Mouse (Mus musculus): ENCODE measurements around the gene Adipor2. TPM values are rescaled to one million over a fixed set of nuclear protein-coding genes. Genes with fewer than 3 reads are reported as not detected.

The Adipor2 gene
- polyA plus RNA-seq, 1 experiment from 2014 or later = 40.2 TPM

DNA sequence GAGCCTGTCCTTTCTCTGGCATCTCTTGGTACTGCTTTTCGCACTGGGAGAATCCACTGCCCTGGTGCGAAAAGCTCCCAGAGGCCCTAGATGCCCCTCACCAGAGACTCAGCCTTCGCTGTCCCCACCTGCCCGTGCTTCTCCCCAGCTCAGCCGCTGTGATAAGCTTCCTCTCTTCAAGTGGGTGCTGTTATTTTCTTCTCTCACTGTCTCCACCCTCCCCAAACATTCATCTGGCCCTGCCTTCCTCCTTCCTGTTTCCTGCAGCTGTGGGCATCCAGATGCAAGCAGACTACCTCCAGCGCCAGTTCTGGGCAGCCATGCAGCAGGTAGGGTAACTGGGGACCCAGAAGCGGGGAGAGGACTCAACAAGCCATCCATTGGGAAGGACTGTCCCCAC is 81.4 kb downstream of the Adipor2 start:
- Histone ChIP-seq H3K27me3 (peaks cover 20% of the 10 kb centered on the region), H3K4me3 (no peak overlapping the region), H3K36me3 (no peaks in the 10 kb centered on the region), H3K9me3 (no peaks in the 10 kb centered on the region), H3K9ac (no peak overlapping the region), H3K4me2 (no peak overlapping the region), H3K4me1 (no peaks in the 10 kb centered on the region), H3K27ac (no peak overlapping the region)
- ATAC-seq (ENCODE audit: insufficient number of reproducible peaks, low FRiP score, low TSS enrichment, low read depth) = no peak
- WGBS = 80% methylated on average over 7 of the region's 7 CpGs

DNA sequence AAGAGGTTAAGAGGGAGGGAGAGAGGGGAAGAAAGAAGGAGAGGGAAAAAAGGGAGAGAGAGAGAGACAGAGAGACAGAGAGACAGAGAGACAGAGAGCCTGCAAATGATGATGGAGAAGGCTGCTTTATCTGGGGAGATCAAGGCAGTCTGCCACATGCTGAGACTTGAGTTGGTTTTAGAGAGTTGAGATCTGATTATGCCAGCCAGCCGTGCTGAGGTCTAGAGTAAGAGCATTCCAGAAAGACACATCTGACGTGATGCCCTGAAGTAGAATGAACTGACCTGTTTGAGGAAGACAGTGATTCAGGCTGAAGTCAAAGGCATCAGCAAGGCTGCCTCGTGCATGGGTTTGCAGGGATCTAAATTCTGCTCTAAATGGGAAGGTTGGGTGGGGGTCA is 83.7 kb downstream of the Adipor2 start:
- Histone ChIP-seq H3K9me3 (no peaks in the 10 kb centered on the region), H3K27me3 (peaks cover 43% of the 10 kb centered on the region), H3K27ac (no peak overlapping the region), H3K4me3 (no peak overlapping the region), H3K9ac (no peak overlapping the region), H3K4me1 (peaks cover 13% of the 10 kb centered on the region), H3K36me3 (no peaks in the 10 kb centered on the region), H3K4me2 (no peak overlapping the region)
- no peak for ATAC-seq (ENCODE audit: insufficient number of reproducible peaks, low FRiP score, low TSS enrichment, low read depth)
- 30% methylated on average over 3 of the region's 3 CpGs for WGBS

DNA sequence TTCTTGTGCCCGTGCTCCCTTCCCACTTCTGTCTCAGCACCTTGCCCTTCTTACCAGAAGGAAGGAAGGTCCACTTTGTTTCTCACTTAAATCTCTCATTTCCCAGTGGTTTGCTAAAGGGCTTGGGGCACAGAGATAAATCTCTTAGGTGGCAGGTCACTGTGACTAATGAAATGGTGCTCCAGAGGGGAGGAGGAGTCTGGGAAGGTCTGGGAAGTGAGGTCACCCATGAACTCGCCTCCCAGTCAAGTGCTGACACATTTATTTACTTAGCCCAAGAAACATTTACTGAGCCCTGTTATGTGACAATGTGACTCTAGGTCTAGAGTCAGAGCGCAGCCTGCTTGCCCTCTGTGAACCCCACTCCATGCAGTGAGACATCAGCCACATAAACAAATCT is 84.3 kb downstream of the Adipor2 start:
- Histone ChIP-seq H3K4me1 (peaks cover 17% of the 10 kb centered on the region), H3K27ac (no peak overlapping the region), H3K9ac (no peak overlapping the region), H3K4me3 (no peak overlapping the region), H3K4me2 (no peak overlapping the region), H3K27me3 (peaks cover 50% of the 10 kb centered on the region), H3K9me3 (no peaks in the 10 kb centered on the region), H3K36me3 (no peaks in the 10 kb centered on the region)
- ATAC-seq (ENCODE audit: insufficient number of reproducible peaks, low FRiP score, low TSS enrichment, low read depth) = no peak
- whole genome bisulfite sequencing = 4% methylated on average over 3 of the region's 3 CpGs

DNA sequence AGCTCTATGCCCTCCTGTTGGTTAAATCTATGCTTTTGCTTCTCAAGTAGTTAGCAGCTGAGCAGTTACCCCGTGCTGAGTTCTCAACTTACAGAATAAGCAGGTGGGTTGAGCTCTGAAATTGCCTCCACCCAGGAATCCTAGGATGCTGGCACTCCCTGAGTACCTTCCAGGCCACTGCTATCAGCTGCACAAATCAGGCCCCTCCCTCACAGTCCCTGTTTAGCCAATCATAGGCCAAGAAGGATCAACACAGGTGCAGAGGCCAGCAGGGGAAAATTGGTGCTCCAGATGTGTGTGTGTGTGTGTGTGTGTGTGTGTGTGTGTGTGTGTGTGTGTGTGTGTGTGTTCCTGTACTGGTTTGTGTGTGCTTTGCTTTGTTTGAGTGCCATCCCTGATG is 85.4 kb downstream of the Adipor2 start:
- 0% methylated on average over 1 of the region's 1 CpGs for WGBS
- H3K36me3 ChIP-seq = no peaks in the 10 kb centered on the region
- H3K4me2 ChIP-seq = no peak overlapping the region
- H3K9ac ChIP-seq = no peak overlapping the region
- ATAC-seq (ENCODE audit: insufficient number of reproducible peaks, low FRiP score, low TSS enrichment, low read depth) = no peak
- H3K4me1 ChIP-seq = peaks cover 17% of the 10 kb centered on the region
- H3K4me3 ChIP-seq = no peak overlapping the region
- no peaks in the 10 kb centered on the region for H3K9me3 ChIP-seq
- H3K27ac ChIP-seq = no peak overlapping the region
- peaks cover 61% of the 10 kb centered on the region for H3K27me3 ChIP-seq

DNA sequence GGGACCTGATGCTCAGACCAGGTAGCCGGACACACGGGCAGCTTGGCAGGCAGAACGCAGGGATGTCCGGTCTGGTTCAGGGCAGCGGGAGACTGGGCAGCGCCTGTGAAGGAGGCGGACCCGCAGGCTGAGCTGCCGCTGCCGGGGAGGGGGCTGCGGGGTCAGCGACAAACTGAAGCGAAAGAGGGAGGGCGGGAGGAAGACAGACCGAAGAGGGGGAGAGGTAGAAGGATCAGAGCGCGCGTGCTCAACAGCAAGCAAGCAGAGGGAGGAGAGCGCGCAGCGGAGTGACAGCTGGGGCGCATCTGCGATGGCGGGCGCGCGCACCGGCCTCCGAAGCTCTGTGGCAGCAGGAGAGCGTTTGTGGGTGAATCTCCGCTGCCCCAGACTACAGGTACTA is 87.0 kb downstream of the Adipor2 start, which contains the start of gene Lrtm2:
Gene Lrtm2, minus strand, starts transcription at position 261 of the 400 bp plus-strand sequence.
- H3K9me3 ChIP-seq = no peaks in the 10 kb centered on the region
- H3K4me3 ChIP-seq = peak within 1 kb of the TSS; percentile 27
- under 1% methylated on average over 31 of the region's 31 CpGs for WGBS
- H3K9ac ChIP-seq = no peak within 1 kb of the TSS
- H3K4me2 ChIP-seq = peak within 1 kb of the TSS; percentile 41
- H3K27me3 ChIP-seq = peaks cover 76% of the 10 kb centered on the region
- ATAC-seq (ENCODE audit: insufficient number of reproducible peaks, low FRiP score, low TSS enrichment, low read depth) = no peak
- H3K36me3 ChIP-seq = no peaks in the 10 kb centered on the region
- H3K4me1 ChIP-seq = peaks cover 17% of the 10 kb centered on the region
- no peak within 1 kb of the TSS for H3K27ac ChIP-seq

DNA sequence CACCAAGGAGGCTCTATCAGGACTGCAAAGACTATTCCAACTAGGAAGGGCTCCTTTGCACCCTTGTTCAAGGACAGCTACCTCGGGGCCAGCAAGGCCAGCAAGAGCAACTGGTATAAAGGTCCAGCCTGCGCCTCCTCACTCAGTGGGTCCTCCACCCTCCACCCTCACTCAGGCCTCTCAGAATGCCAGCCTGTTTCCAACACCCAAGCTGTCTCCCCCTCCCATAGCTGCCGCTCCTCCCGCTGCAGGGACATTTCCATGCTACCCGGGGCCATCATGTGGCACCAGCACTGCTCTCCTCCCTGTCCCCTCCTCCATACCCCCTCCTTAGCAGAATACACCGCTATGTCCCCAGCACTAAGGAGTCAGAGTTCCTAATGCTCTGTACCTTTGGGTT is 87.6 kb downstream of the Adipor2 start:
- no peak overlapping the region for H3K4me2 ChIP-seq
- H3K4me1 ChIP-seq = peaks cover 18% of the 10 kb centered on the region
- H3K9ac ChIP-seq = no peak overlapping the region
- H3K4me3 ChIP-seq = no peak overlapping the region
- no peaks in the 10 kb centered on the region for H3K9me3 ChIP-seq
- no peaks in the 10 kb centered on the region for H3K36me3 ChIP-seq
- peaks cover 79% of the 10 kb centered on the region for H3K27me3 ChIP-seq
- no peak for ATAC-seq (ENCODE audit: insufficient number of reproducible peaks, low FRiP score, low TSS enrichment, low read depth)
- WGBS = 12% methylated on average over 6 of the region's 6 CpGs
- H3K27ac ChIP-seq = no peak overlapping the region

DNA sequence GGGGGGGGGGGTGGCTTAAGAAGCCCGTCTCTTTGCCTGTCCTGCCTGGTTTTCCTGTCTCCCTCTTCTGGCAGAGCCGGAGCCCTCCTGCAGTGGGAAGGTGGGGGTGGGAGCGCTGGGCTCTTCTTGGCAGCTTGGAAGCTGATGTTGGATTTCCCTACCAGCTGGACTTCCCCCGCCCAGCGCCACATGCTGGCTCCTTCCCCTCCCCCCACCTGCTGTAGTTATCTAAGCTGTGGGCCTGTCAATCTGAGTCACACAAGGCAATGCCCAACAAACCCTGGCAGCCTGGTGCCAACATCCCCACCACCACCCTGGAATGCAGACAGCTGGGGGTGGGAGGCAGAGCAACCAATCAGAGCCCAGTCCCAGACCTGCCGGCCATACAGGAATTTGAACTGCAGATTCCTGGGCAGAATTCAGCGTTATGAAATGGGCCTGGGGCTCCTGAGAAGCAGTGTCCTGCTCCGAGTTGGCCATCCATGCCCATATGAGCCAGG is 88.2 kb downstream of the Adipor2 start:
- no peak for ATAC-seq (ENCODE audit: insufficient number of reproducible peaks, low FRiP score, low TSS enrichment, low read depth)
- no peaks in the 10 kb centered on the region for H3K9me3 ChIP-seq
- no peak overlapping the region for H3K4me2 ChIP-seq
- H3K4me1 ChIP-seq = peaks cover 19% of the 10 kb centered on the region
- no peak overlapping the region for H3K9ac ChIP-seq
- no peak overlapping the region for H3K27ac ChIP-seq
- peaks cover 82% of the 10 kb centered on the region for H3K27me3 ChIP-seq
- no peak overlapping the region for H3K4me3 ChIP-seq
- 3% methylated on average over 8 of the region's 8 CpGs for WGBS
- no peaks in the 10 kb centered on the region for H3K36me3 ChIP-seq

DNA sequence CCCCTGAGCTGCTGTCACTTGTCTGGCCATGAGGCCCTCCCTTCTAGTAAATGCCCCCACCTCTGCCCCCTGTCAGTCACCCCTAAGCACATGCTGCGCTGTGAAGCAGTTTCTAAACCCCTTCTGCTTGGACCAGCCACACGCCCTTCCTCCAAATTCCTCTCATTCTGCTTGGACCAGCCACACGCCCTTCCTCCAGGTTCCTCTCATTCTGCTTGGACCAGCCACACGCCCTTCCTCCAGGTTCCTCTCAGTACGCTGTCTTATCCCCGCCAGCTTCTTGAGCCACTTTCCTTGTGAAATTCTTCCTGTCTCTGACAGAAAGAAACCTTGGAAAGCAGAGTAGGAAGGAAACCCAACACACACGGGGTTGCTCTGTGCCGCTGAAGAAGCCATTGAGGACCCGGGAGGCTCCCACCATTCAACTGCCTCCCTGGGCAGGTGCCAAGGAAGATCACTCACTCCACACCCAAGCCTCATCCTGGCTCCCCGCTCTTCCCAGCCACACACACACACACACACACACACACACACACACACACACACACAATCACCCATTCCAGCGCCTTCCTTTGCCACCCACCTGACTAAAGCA is 88.9 kb downstream of the Adipor2 start:
- peaks cover 86% of the 10 kb centered on the region for H3K27me3 ChIP-seq
- no peak overlapping the region for H3K9ac ChIP-seq
- no peaks in the 10 kb centered on the region for H3K36me3 ChIP-seq
- H3K27ac ChIP-seq = no peak overlapping the region
- no peaks in the 10 kb centered on the region for H3K9me3 ChIP-seq
- ATAC-seq (ENCODE audit: insufficient number of reproducible peaks, low FRiP score, low TSS enrichment, low read depth) = no peak
- H3K4me3 ChIP-seq = no peak overlapping the region
- no peak overlapping the region for H3K4me2 ChIP-seq
- WGBS = 14% methylated on average over 11 of the region's 11 CpGs
- peaks cover 19% of the 10 kb centered on the region for H3K4me1 ChIP-seq

DNA sequence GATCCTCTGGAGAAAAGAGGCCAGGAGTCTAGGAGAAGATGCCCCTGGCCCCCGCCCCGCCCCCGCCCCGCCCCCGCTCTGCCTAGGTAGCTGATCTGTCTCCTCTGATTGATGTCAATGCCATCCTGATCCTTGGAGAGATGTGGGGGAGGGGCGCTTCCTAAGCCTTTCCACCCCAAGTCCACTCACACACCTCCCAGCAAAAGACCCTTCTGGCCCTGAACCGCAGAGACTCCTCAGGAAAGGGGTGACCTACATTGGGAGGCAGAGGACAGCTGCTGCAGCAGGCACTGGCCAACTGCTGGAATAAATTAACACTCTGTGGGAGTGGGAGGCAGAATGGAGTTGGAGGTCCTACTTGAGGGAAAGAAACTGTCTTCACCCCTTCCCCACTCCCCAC is 91.0 kb downstream of the Adipor2 start:
- H3K27ac ChIP-seq = no peak overlapping the region
- no peak overlapping the region for H3K4me2 ChIP-seq
- H3K36me3 ChIP-seq = no peaks in the 10 kb centered on the region
- peaks cover 19% of the 10 kb centered on the region for H3K4me1 ChIP-seq
- WGBS = 31% methylated on average over 6 of the region's 7 CpGs
- H3K27me3 ChIP-seq = peaks cover 70% of the 10 kb centered on the region
- H3K9ac ChIP-seq = no peak overlapping the region
- no peak for ATAC-seq (ENCODE audit: insufficient number of reproducible peaks, low FRiP score, low TSS enrichment, low read depth)
- no peaks in the 10 kb centered on the region for H3K9me3 ChIP-seq
- no peak overlapping the region for H3K4me3 ChIP-seq

DNA sequence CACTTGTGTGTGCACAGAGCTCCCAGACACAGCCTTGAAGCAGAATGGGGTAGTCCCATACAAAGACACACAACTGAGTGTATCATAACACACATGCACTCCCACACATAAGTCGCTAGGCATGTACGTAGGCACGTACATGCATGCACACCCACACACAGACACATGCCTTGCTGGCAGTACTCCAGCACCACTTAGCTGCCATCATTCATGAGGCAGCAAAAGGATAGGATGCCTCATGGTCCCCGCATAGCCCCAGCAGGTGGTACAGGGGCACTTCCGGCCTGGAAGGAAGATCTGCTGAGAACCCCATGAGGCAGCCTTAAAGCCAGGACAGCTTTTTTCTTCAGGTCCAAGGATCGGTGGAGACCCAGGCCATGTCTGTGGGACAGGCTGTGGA is 91.5 kb downstream of the Adipor2 start:
- Histone ChIP-seq H3K4me1 (peaks cover 19% of the 10 kb centered on the region), H3K9ac (no peak overlapping the region), H3K36me3 (no peaks in the 10 kb centered on the region), H3K27me3 (peaks cover 66% of the 10 kb centered on the region), H3K4me2 (no peak overlapping the region), H3K4me3 (no peak overlapping the region), H3K9me3 (no peaks in the 10 kb centered on the region), H3K27ac (no peak overlapping the region)
- 66% methylated on average over 6 of the region's 6 CpGs for WGBS
- ATAC-seq (ENCODE audit: insufficient number of reproducible peaks, low FRiP score, low TSS enrichment, low read depth) = no peak

DNA sequence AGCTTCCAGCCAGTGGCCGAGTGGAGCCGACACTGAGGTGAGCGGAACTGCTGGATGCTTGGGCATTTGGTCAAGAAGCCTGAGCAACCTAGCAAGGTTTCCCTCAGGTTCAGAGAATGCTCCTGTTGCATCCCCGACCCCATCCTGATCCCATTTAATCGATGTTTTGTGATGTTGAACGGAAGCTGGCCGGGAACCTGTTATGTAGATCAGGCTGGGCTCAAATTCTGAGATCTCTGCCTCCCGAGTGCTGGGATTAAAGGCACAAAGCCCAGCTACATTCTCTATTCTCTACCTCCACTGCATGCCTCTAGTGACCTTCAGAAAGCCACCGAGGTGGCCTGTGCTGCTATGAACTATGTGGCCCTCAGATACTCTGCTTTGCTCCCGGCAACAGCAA is 92.7 kb downstream of the Adipor2 start:
- Histone ChIP-seq H3K4me2 (no peak overlapping the region), H3K4me3 (no peak overlapping the region), H3K27ac (no peak overlapping the region), H3K27me3 (peaks cover 58% of the 10 kb centered on the region), H3K4me1 (peaks cover 14% of the 10 kb centered on the region), H3K9me3 (no peaks in the 10 kb centered on the region), H3K36me3 (no peaks in the 10 kb centered on the region), H3K9ac (no peak overlapping the region)
- ATAC-seq (ENCODE audit: insufficient number of reproducible peaks, low FRiP score, low TSS enrichment, low read depth) = no peak
- WGBS = 52% methylated on average over 10 of the region's 10 CpGs

DNA sequence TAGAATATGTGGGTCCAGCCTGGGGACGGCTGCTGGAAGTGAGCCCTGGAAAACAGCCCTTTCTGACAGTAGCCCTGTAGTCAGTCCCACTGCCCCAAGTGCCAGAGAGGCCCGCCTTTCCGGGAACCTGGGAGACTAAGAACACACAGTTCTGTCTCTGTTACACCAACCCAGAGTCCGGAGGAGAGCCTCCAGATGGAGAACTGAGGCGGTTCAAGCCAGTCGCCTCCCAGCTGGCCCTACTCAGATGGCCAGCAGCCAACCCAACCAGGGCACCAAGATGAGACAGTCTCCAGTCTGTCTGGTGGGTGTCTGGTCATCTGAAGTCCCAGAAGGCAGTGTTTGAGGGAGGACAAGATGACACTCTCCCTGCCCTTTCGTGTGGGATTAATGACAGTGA is 95.8 kb downstream of the Adipor2 start:
- Histone ChIP-seq H3K27me3 (peaks cover 28% of the 10 kb centered on the region), H3K4me2 (no peak overlapping the region), H3K27ac (no peak overlapping the region), H3K4me1 (0 out of 2 replicates have a peak, but pooled peaks cover 2% of the 10 kb centered on the region), H3K36me3 (no peaks in the 10 kb centered on the region), H3K9ac (no peak overlapping the region), H3K4me3 (no peak overlapping the region), H3K9me3 (no peaks in the 10 kb centered on the region)
- 68% methylated on average over 7 of the region's 7 CpGs for WGBS
- no peak for ATAC-seq (ENCODE audit: insufficient number of reproducible peaks, low FRiP score, low TSS enrichment, low read depth)

DNA sequence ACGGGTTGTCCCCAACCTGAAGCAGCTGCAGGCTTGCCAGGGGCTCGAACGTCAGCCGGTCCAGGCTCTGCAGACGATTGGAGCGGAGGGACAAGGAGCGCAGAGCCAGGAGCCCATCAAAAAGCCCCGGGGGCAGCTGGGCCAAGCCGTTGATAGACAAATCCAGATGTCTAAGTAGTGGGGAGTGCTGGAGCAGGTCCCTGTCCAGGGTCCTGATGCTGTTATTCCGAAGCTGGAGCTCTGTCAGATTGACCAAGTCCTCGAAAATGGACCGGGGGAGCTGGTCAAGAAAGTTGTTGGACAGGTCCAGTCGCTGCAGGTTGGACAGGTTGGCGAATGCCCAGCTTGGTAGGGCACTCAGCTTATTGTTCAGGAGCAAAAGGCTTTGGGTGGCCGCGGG is 97.0 kb downstream of the Adipor2 start:
- H3K4me1 ChIP-seq = 0 out of 2 replicates have a peak, but pooled peaks cover 2% of the 10 kb centered on the region
- no peak overlapping the region for H3K4me3 ChIP-seq
- H3K36me3 ChIP-seq = no peaks in the 10 kb centered on the region
- WGBS = 21% methylated on average over 16 of the region's 16 CpGs
- no peak overlapping the region for H3K27ac ChIP-seq
- peaks cover 16% of the 10 kb centered on the region for H3K27me3 ChIP-seq
- H3K9ac ChIP-seq = no peak overlapping the region
- no peak overlapping the region for H3K4me2 ChIP-seq
- ATAC-seq (ENCODE audit: insufficient number of reproducible peaks, low FRiP score, low TSS enrichment, low read depth) = no peak
- H3K9me3 ChIP-seq = no peaks in the 10 kb centered on the region

Measured in limb, embryonic 15.5 days (tissue).